Mouse (Mus musculus) myocyte (in vitro differentiated cells): Measurements from ENCODE around the gene Gm7029.

Experiments
- CEBPB ChIP-seq: IDR thresholded peaks from 2 replicates; pipeline ENCODE4 v1.6.1; 2011; ENCODE audit warnings: mild to moderate bottlenecking, moderate library complexity; ENCODE audit not compliant: poor library complexity, insufficient read depth, severe bottlenecking
- E2F4 ChIP-seq: IDR thresholded peaks from one replicate; pipeline ENCODE4 v1.6.1; 2011; ENCODE audit warnings: mild to moderate bottlenecking, control low read depth, moderate library complexity; ENCODE audit not compliant: insufficient read depth
- MAX ChIP-seq: IDR thresholded peaks from one replicate; pipeline ENCODE4 v1.6.1; 2011; ENCODE audit warnings: low read depth, mild to moderate bottlenecking, control low read depth
- POLR2A ChIP-seq: IDR thresholded peaks from one replicate; pipeline ENCODE4 v1.6.1; 2011; ENCODE audit warnings: low read depth, mild to moderate bottlenecking, control low read depth, moderate library complexity; ENCODE audit not compliant: insufficient read length
- POLR2AphosphoS2 ChIP-seq: IDR thresholded peaks from one replicate; pipeline ENCODE4 v1.6.1; 2011; ENCODE audit warnings: low read depth, control low read depth; ENCODE audit not compliant: insufficient read length
- REST ChIP-seq: IDR thresholded peaks from one replicate; pipeline ENCODE4 v1.6.1; 2011; ENCODE audit warnings: mild to moderate bottlenecking, control low read depth, moderate library complexity; ENCODE audit not compliant: insufficient read depth, insufficient read length
- TCF12 ChIP-seq: IDR thresholded peaks from one replicate; pipeline ENCODE4 v1.6.1; 2011; ENCODE audit warnings: mild to moderate bottlenecking, control low read depth; ENCODE audit not compliant: poor library complexity, insufficient read depth, severe bottlenecking
- USF1 ChIP-seq: IDR thresholded peaks from one replicate; pipeline ENCODE4 v1.6.1; 2011; ENCODE audit warnings: low read depth, mild to moderate bottlenecking, control low read depth, moderate library complexity

GRCm38 (mm10) chr17:33829561-33829960 is 44.1 kb upstream of the Gm7029 start:
- TF ChIP-seq USF1 (no peak), POLR2A (no peak), POLR2AphosphoS2 (no peak), MAX (no peak), TCF12 (no peak), CEBPB (no peak), E2F4 (no peak), REST (no peak)
